Mouse (Mus musculus): ENCODE data around the gene Pgm2l1. TPM values are rescaled to one million over a fixed set of nuclear protein-coding genes. Genes with fewer than 3 reads are reported as not detected.

The Pgm2l1 gene
- polyA plus RNA-seq, 1 experiment = 8.0 TPM

DNA sequence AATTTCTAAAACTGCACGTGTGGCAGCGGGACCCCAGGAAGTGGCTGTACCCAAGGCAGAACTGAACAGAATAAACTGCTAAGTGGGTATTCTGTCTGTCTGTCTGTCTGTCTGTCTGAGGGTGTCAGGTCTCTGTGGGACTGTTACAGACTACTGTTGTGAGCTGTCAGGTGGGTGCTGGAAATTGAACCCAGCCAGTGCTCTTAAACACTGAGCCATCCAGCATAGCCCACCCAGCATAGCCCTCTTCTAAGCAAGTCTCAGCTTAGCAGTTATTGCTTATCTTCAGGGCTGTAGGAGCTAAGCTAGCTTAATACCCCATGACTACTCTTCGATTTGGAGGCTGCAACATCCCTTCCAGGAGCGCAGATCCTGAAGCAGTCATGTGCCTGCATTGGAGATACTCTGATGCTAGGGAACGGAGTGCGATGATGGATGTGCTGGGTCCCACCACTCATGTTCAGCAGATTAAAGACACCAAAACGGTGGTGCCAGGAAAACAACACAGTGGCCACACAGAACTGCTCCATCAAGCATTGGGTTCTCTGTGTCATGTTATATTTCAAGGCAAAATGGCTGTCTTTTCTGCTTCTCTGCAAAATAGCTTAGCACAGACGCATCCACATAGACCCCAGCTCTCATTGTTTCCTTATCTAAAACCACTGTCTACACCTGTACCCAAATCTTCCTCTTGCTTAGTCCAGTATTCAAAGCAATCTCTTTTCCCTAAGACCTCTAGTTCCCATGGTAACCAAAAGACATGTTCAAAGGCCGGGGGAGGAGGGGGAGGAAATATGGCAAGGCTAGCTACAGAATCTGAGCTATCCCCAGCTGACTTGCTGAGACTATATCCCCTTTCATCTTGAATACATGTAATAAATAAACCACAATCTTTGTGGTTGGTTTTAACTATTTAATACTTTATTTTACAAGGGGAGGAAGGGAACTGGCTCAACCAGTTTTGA, 10.3 kb upstream of the Pgm2l1 start:
- no peak for TF ChIP-seq GATA1 (IDR thresholded peaks at IDR 0.05; ENCODE audit: borderline replicate concordance, low read length)
- Histone ChIP-seq H3K4me3 (replicated peaks) (no peak overlapping the region), H3K4me1 (peaks cover 12% of the 10 kb centered on the region), H3K27me3 (replicated peaks) (peaks cover 25% of the 10 kb centered on the region), H3K9me3 (no peaks in the 10 kb centered on the region), H3K36me3 (replicated peaks; ENCODE audit: low read length) (no peaks in the 10 kb centered on the region)

DNA sequence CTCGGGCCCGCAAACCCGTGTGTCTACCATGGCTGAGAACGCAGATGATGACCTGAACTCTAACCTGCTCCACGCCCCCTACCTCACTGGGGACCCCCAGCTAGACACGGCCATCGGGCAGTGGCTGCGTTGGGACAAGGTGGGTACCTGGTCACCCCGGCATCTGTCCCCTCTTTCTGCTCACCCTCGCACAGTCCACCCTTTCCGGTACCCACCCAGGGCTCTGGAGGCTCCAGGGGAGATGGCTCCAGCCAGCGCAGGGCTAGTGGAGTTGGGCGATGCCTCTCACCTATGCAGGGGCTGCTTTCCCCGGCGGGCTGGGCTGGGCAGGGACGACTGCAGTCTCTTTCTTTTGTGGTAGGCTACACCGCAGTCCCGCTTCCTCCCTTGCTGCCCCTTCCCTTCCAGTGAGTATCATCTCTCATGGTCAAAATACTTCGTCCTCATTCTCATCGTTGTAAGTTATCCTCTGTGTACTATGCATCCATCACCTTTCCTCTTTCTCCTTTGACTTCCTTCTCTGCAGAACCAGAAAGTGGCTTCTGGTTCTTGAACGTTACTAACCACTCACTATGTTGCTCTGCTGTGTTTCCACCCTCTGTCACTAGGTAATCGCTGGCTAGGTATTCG, 817 bp downstream of the Pgm2l1 start:
- H3K4me3 ChIP-seq (replicated peaks) = peak overlapping the region; percentile 100
- peaks cover 40% of the 10 kb centered on the region for H3K4me1 ChIP-seq
- peaks cover 9% of the 10 kb centered on the region for H3K36me3 ChIP-seq (replicated peaks; ENCODE audit: low read length)
- H3K9me3 ChIP-seq = no peaks in the 10 kb centered on the region
- no peaks in the 10 kb centered on the region for H3K27me3 ChIP-seq (replicated peaks)
- TF ChIP-seq GATA1 (IDR thresholded peaks at IDR 0.05; ENCODE audit: borderline replicate concordance, low read length) = no peak

DNA sequence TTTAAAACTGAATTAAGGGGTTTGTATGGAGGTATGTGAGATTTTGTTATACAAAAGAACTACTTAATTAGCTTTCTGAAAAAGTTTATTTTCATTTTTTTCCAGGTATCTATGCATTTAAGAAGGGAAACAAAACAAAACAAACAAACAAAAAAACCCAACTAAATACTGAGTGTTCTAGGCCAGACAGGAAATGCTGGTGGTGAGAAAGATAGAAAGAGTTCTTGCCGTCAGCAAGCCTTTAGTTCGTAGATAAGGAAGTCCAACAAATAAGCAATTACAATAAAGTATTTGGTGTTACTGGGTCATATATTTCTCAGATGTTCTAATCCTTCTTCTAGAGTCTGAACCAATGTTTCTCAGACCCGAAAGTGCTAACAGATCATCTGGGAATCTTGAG, 1.8 kb downstream of the Pgm2l1 start:
- H3K36me3 ChIP-seq (replicated peaks; ENCODE audit: low read length) = peaks cover 9% of the 10 kb centered on the region
- H3K4me3 ChIP-seq (replicated peaks) = peak overlapping the region; percentile 100
- H3K4me1 ChIP-seq = peaks cover 48% of the 10 kb centered on the region
- H3K9me3 ChIP-seq = no peaks in the 10 kb centered on the region
- no peak for TF ChIP-seq FLI1 (IDR thresholded peaks at IDR 0.05; ENCODE audit: low read length)
- TF ChIP-seq GATA1 (IDR thresholded peaks at IDR 0.05; ENCODE audit: borderline replicate concordance, low read length) = no peak
- H3K27me3 ChIP-seq (replicated peaks) = no peaks in the 10 kb centered on the region

DNA sequence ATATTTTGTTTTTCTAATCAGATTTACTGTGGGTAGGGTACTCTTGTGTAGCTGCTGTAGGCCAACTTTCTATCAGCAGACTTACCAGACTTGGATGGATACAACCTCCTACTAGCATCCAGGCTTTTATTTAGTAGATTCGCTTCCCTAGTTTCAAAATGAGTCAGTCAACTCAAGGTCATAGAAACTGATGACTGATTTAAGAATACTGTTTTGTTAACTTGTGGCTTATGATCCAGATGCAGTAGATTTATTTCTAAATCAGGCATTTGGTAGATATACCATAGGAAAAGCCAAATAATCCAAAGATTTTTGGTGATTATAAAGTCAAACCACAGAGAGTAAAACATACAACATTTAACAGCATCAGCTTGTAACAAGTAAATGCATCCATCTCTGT, 3.5 kb downstream of the Pgm2l1 start:
- Histone ChIP-seq H3K9me3 (no peaks in the 10 kb centered on the region), H3K4me3 (replicated peaks) (peak overlapping the region; percentile 1), H3K27me3 (replicated peaks) (no peaks in the 10 kb centered on the region), H3K36me3 (replicated peaks; ENCODE audit: low read length) (peaks cover 16% of the 10 kb centered on the region), H3K4me1 (peaks cover 52% of the 10 kb centered on the region)
- TF ChIP-seq GATA1 (IDR thresholded peaks at IDR 0.05; ENCODE audit: borderline replicate concordance, low read length) (no peak), FLI1 (IDR thresholded peaks at IDR 0.05; ENCODE audit: low read length) (no peak)

DNA sequence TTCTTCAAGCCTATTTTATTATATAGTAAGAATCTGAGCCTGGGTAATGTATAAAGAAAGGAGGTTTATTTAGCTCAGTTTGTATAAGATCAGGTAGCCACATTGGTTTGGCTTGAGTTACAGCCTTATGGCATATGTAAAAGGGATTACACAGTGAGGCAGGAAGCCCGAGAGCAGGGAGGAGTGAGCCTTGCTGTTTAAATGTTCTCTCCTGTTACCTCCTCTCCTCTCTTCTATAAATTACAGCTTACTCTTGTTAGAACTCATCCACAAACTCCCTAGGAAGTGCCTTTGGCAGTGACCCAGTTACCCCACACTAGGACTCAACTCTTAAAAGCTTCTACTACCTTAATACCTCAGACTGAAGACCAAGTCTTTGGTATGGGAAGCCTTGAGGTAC, 4.5 kb downstream of the Pgm2l1 start:
- H3K36me3 ChIP-seq (replicated peaks; ENCODE audit: low read length) = peaks cover 16% of the 10 kb centered on the region
- H3K4me3 ChIP-seq (replicated peaks) = peak overlapping the region; percentile 62
- TF ChIP-seq FLI1 (IDR thresholded peaks at IDR 0.05; ENCODE audit: low read length) = no peak
- TF ChIP-seq GATA1 (IDR thresholded peaks at IDR 0.05; ENCODE audit: borderline replicate concordance, low read length) = no peak
- H3K9me3 ChIP-seq = no peaks in the 10 kb centered on the region
- no peaks in the 10 kb centered on the region for H3K27me3 ChIP-seq (replicated peaks)
- peaks cover 47% of the 10 kb centered on the region for H3K4me1 ChIP-seq

DNA sequence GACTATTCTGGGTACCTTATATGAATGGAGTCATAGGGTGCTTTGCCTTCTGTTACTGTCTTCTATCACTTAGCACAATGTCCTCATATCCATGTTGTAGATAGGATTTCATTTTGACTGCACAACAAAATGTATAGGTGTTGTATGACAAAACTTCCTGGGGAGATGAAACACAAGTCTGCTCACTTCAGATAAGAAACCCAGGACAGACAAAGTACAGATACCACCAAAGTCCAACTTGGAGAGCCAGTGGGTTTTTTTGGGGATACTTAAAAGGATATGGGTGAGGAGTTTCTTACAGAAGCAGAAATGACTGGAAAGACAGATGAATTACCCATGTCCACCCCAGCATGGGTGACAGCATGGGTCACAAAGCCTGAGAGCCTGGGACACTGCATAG, 6.5 kb downstream of the Pgm2l1 start:
- Histone ChIP-seq H3K4me3 (replicated peaks) (peak overlapping the region; percentile 64), H3K4me1 (peaks cover 52% of the 10 kb centered on the region), H3K27me3 (replicated peaks) (no peaks in the 10 kb centered on the region), H3K9me3 (no peaks in the 10 kb centered on the region), H3K36me3 (replicated peaks; ENCODE audit: low read length) (peaks cover 16% of the 10 kb centered on the region)
- TF ChIP-seq GATA1 (IDR thresholded peaks at IDR 0.05; ENCODE audit: borderline replicate concordance, low read length) = no peak
- no peak for TF ChIP-seq FLI1 (IDR thresholded peaks at IDR 0.05; ENCODE audit: low read length)

DNA sequence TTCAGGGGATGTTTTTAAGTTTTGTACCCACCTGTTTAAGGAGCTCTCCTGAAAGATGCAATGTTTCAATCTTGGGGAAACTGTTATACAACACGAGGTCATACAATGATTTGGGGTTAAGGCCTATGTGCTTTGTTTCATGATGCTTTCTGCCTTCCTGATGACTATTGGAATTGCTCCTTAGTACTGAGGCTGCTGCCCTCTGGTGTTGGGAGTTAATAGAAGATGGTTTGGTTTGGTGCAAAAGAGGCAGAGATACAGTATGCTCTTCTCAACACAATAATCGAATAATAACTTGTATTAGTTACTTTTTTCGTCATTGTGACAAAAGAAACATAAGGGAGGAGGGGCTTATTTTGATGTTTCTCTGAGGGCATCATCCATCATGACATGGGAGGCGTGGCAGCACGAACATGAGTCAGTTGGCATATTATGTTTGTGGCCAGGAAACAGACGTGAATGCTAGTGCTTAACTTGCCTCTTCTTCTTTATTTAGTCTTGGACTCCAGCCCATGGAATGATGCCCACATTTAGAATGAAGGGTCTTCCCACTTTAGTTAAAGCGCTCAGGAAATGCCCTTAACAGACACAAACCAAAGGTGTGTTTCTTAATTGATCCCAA, 7.2 kb downstream of the Pgm2l1 start:
- no peaks in the 10 kb centered on the region for H3K9me3 ChIP-seq
- H3K27me3 ChIP-seq (replicated peaks) = no peaks in the 10 kb centered on the region
- no peak for TF ChIP-seq FLI1 (IDR thresholded peaks at IDR 0.05; ENCODE audit: low read length)
- TF ChIP-seq GATA1 (IDR thresholded peaks at IDR 0.05; ENCODE audit: borderline replicate concordance, low read length) = no peak
- H3K4me1 ChIP-seq = peaks cover 52% of the 10 kb centered on the region
- H3K36me3 ChIP-seq (replicated peaks; ENCODE audit: low read length) = peaks cover 20% of the 10 kb centered on the region
- peak overlapping the region; percentile 68 for H3K4me3 ChIP-seq (replicated peaks)

DNA sequence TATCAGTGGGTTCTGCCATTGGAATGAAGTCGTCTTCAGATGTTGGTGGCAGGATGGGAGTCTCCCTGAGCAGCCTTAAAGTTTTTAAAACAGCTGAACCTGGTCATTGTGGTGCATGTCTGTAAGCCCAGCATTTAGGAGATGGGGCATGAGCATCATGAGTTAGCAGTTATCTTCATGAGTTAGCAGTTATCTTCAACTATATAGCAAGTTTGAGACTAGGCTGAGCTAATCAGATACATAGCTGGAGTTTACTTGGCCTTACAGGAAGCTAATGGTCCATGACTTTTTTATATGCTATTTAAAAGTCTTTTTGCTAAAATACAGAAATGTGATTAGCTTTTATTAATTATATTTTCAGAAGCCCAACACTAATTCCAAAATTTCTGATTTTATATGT, 11.1 kb downstream of the Pgm2l1 start:
- TF ChIP-seq GATA1 (IDR thresholded peaks at IDR 0.05; ENCODE audit: borderline replicate concordance, low read length) (no peak), FLI1 (IDR thresholded peaks at IDR 0.05; ENCODE audit: low read length) (no peak)
- no peaks in the 10 kb centered on the region for H3K9me3 ChIP-seq
- peaks cover 35% of the 10 kb centered on the region for H3K4me1 ChIP-seq
- H3K4me3 ChIP-seq (replicated peaks) = no peak overlapping the region
- H3K36me3 ChIP-seq (replicated peaks; ENCODE audit: low read length) = peaks cover 21% of the 10 kb centered on the region
- H3K27me3 ChIP-seq (replicated peaks) = no peaks in the 10 kb centered on the region

DNA sequence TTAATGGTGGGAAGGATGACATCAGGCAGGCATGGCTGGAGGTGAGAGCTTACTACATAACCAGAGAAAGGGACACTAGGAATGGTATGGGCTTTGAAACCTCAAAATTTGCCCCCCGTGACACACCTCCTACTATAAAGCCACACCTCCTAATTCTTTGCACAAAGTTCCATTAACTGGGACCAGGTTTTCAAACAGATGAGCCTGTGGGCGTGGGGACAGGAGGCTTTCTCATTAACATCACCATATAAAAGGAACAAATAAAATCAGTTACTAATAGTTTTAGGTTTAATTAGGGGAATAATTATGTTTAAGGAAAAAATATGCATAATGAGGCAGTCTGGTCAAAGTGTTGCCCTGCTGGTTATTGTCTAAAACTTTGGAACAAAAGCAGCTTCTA, 13.4 kb downstream of the Pgm2l1 start:
- Histone ChIP-seq H3K4me3 (replicated peaks) (no peak overlapping the region), H3K27me3 (replicated peaks) (no peaks in the 10 kb centered on the region), H3K36me3 (replicated peaks; ENCODE audit: low read length) (peaks cover 24% of the 10 kb centered on the region), H3K4me1 (peaks cover 24% of the 10 kb centered on the region), H3K9me3 (no peaks in the 10 kb centered on the region)
- TF ChIP-seq FLI1 (IDR thresholded peaks at IDR 0.05; ENCODE audit: low read length) = no peak
- TF ChIP-seq GATA1 (IDR thresholded peaks at IDR 0.05; ENCODE audit: borderline replicate concordance, low read length) = no peak

DNA sequence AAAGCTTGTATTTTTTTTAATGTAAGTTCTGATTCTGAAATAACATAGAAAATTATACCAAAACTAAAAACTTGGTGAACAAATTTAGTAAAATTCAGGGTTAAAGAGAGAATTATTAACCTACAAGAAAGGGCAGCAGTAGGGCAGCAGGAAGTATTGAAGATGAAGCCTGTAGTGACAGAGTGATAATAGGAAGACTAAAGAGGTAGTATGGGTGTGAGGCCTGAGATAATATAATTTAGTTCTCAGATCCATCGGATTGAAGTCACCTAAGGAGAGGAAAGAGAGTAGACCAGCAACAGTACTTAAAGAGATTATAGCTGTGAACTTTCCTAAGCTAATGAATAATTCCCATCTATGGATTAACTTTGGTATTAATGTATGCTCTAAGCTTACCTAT, 15.8 kb downstream of the Pgm2l1 start:
- peaks cover 28% of the 10 kb centered on the region for H3K36me3 ChIP-seq (replicated peaks; ENCODE audit: low read length)
- no peak overlapping the region for H3K4me3 ChIP-seq (replicated peaks)
- H3K9me3 ChIP-seq = no peaks in the 10 kb centered on the region
- H3K4me1 ChIP-seq = peaks cover 21% of the 10 kb centered on the region
- no peaks in the 10 kb centered on the region for H3K27me3 ChIP-seq (replicated peaks)
- no peak for TF ChIP-seq GATA1 (IDR thresholded peaks at IDR 0.05; ENCODE audit: borderline replicate concordance, low read length)
- no peak for TF ChIP-seq FLI1 (IDR thresholded peaks at IDR 0.05; ENCODE audit: low read length)
